Mouse (Mus musculus) G1E (cell line): ENCODE data around the gene Esyt1. TPM values are rescaled to one million over a fixed set of nuclear protein-coding genes. Genes with fewer than 3 reads are reported as not detected.

ENCODE experiments used
- ATAC-seq: 2 replicates; pipeline ENCODE4 v1.8.0; 2016; ENCODE audit warnings: mild to moderate bottlenecking; ENCODE audit not compliant: insufficient number of reproducible peaks, poor library complexity, low FRiP score, severe bottlenecking; ENCODE audit errors: extremely low read depth
- DNase-seq: peaks from one replicate; pipeline ENCODE4 v3.0.0; 2012; ENCODE audit warnings: low spot score
- H3K27me3 ChIP-seq: 2 replicates; pipeline ENCODE4 v1.6.1; 2012; ENCODE audit warnings: mild to moderate bottlenecking, low read length, inconsistent platforms; ENCODE audit not compliant: insufficient read depth
- H3K36me3 ChIP-seq: replicated peaks from 2 replicates; pipeline ENCODE3; 2012; ENCODE audit warnings: mild to moderate bottlenecking, inconsistent platforms
- H3K4me1 ChIP-seq: 2 replicates; pipeline ENCODE4 v1.6.1; 2012; ENCODE audit warnings: low read depth, low read length, inconsistent platforms, mixed read lengths; ENCODE audit not compliant: insufficient read depth
- H3K4me3 ChIP-seq: 2 replicates; pipeline ENCODE4 v1.5.1; 2012; ENCODE audit warnings: low read depth, mild to moderate bottlenecking, inconsistent platforms, low read length, moderate library complexity, mixed read lengths
- H3K9me3 ChIP-seq: replicated peaks from 2 replicates; pipeline ENCODE4 v1.6.1; 2012; ENCODE audit warnings: inconsistent platforms
- CTCF ChIP-seq: IDR thresholded peaks from 2 replicates; pipeline ENCODE4 v1.5.1; 2012; ENCODE audit warnings: low read depth, low read length, inconsistent platforms, mixed read lengths
- GATA1 ChIP-seq: IDR thresholded peaks from 2 replicates; pipeline ENCODE4 v1.6.1; 2012; ENCODE audit warnings: borderline replicate concordance, low read length, inconsistent platforms, mixed read lengths
- GATA2 ChIP-seq: IDR thresholded peaks from 2 replicates; pipeline ENCODE4 v1.6.1; 2012; ENCODE audit warnings: low read depth, low read length, inconsistent platforms, borderline replicate concordance
- POLR2AphosphoS5 ChIP-seq: IDR thresholded peaks from 2 replicates; pipeline ENCODE4 v1.6.1; 2012; ENCODE audit warnings: low read depth, low read length, inconsistent platforms; ENCODE audit not compliant: insufficient replicate concordance
- TAL1 ChIP-seq: conservative IDR thresholded peaks from 2 replicates; pipeline ENCODE4 v1.6.1; 2012; ENCODE audit warnings: low read depth, low read length, inconsistent platforms, mixed read lengths
- polyA plus RNA-seq: library from polyadenylated mRNA; stranded (reverse); fragments of >175 nt; gene quantifications from 2 replicates; pipeline ENCODE4 v1.2.3, GENCODE M21; 2012
- total RNA-seq, 2 experiments: library from RNA; stranded (forward) in 1 of 2; stranded (reverse) in 1 of 2; fragments of 200-1000 nt in 1 of 2; fragments of >200 nt in 1 of 2; fragmentation: Nextera tagmentation in 1 of 2; gene quantifications; 2 replicates each; pipeline ENCODE4 v1.2.3; 2014 to 2017

Esyt1 gene
- total and polyA plus RNA-seq, 3 experiments = 36.0 to 98.1 (median 80.2) TPM

GRCm38 (mm10) chr10:128490232-128490631, 35.4 kb downstream of the Esyt1 start:
- no peak for DNase-seq
- TF ChIP-seq TAL1 (no peak), CTCF (no peak), POLR2AphosphoS5 (no peak), GATA2 (no peak), GATA1 (no peak)
- Histone ChIP-seq H3K4me1 (peaks cover 39% of the 10 kb centered on the region), H3K36me3 (peaks cover 77% of the 10 kb centered on the region), H3K4me3 (no peak overlapping the region), H3K27me3 (no peaks in the 10 kb centered on the region), H3K9me3 (no peaks in the 10 kb centered on the region)
- no peak for ATAC-seq

DNA sequence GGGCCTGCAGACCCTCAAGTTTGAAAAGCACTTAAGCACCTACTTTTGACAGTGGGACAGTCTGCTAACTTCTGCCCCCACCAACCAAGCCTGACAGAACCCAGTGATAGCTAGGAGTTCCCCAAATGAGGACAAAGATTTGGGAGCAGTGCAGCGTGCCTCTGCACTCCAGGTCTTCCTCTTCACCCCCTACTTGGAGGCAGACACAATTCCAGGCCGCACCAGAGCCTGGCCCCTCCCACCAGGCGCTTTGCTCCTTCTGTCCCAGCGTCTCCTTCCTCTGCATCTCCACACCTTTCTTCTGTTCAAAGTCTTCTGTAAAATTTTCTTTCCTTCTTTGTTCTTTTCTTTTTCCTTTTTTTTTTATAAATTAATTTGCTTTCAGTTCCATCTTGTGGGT, 35.9 kb downstream of the Esyt1 start:
- Histone ChIP-seq H3K4me1 (peaks cover 35% of the 10 kb centered on the region), H3K9me3 (no peaks in the 10 kb centered on the region), H3K36me3 (peaks cover 75% of the 10 kb centered on the region), H3K27me3 (no peaks in the 10 kb centered on the region), H3K4me3 (no peak overlapping the region)
- TF ChIP-seq CTCF (no peak), POLR2AphosphoS5 (no peak), TAL1 (no peak), GATA1 (no peak), GATA2 (no peak)
- ATAC-seq (no peak), DNase-seq (no peak)

- TF ChIP-seq GATA2 (no peak), GATA1 (no peak), CTCF (no peak), TAL1 (no peak), POLR2AphosphoS5 (no peak)
- Histone ChIP-seq H3K27me3 (no peaks in the 10 kb centered on the region), H3K36me3 (peaks cover 77% of the 10 kb centered on the region), H3K4me1 (peaks cover 32% of the 10 kb centered on the region), H3K9me3 (no peaks in the 10 kb centered on the region), H3K4me3 (no peak overlapping the region)
- DNase-seq = no peak
- no peak for ATAC-seq
These were observed 36.3 kb downstream of the Esyt1 start for GRCm38 (mm10) chr10:128489380-128489779.

GRCm38 (mm10) chr10:128488776-128489175, 36.9 kb downstream of the Esyt1 start:
- H3K4me3 ChIP-seq = no peak overlapping the region
- H3K27me3 ChIP-seq = no peaks in the 10 kb centered on the region
- TF ChIP-seq GATA2 (no peak), TAL1 (no peak), CTCF (no peak), POLR2AphosphoS5 (no peak), GATA1 (no peak)
- H3K4me1 ChIP-seq = peaks cover 32% of the 10 kb centered on the region
- DNase-seq (no peak), ATAC-seq (no peak)
- H3K36me3 ChIP-seq = peaks cover 83% of the 10 kb centered on the region
- no peaks in the 10 kb centered on the region for H3K9me3 ChIP-seq

- H3K9me3 ChIP-seq = no peaks in the 10 kb centered on the region
- H3K27me3 ChIP-seq = no peaks in the 10 kb centered on the region
- TF ChIP-seq POLR2AphosphoS5 (no peak), GATA2 (no peak), CTCF (no peak)
- H3K4me1 ChIP-seq = peaks cover 32% of the 10 kb centered on the region
- DNase-seq = no peak
- H3K36me3 ChIP-seq = peaks cover 90% of the 10 kb centered on the region
- ATAC-seq = no peak
- no peak overlapping the region for H3K4me3 ChIP-seq
These were observed 37.6 kb downstream of the Esyt1 start for GRCm38 (mm10) chr10:128487861-128488712.

DNA sequence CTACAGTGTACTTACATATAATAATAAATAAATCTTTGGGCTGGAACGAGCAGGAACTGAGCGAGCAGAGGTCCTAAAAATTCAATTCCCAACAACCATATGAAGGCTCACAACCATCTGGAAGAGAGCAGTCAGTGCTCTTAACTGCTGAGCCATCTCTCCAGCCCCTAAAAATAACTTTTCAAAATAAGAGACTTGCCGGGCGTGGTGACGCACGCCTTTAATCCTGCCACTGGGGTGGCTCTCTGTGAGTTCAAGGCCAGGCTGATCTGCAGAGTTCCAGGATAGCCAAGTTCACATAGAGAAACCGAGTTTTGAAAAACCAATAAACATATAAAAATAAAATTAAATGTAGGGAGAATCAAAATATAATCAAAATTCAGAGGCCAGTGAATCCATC, 39.3 kb downstream of the Esyt1 start:
- H3K27me3 ChIP-seq = no peaks in the 10 kb centered on the region
- TF ChIP-seq TAL1 (no peak), POLR2AphosphoS5 (no peak), CTCF (no peak), GATA2 (no peak), GATA1 (no peak)
- H3K36me3 ChIP-seq = peaks cover 93% of the 10 kb centered on the region
- no peaks in the 10 kb centered on the region for H3K9me3 ChIP-seq
- H3K4me1 ChIP-seq = peaks cover 18% of the 10 kb centered on the region
- no peak overlapping the region for H3K4me3 ChIP-seq
- DNase-seq = no peak
- ATAC-seq = no peak
